8 mouse cellular contexts compared by ENCODE assay signal in genomic region chrY:1285735-1286134, GRCm38 (mm10). TPM values are rescaled to one million over a fixed set of nuclear protein-coding genes. Genes with fewer than 3 reads are reported as not detected.
DNase-seq lines count a peak whose midpoint lies in the region; ATAC-seq and TF ChIP-seq lines count a peak whose summit lies in the region.

No protein-coding gene starts in this region.

- H3K36me3 ChIP-seq in heart, adult 2 months (ENCODE audit: control insufficient read depth, insufficient read depth, low read length): no peaks in the 10 kb centered on the region; the same call in 1 of the 2 replicates
- H3K36me3 ChIP-seq in forebrain, embryonic 15.5 days: no peaks in the 10 kb centered on the region
- no peaks in the 10 kb centered on the region for H3K36me3 ChIP-seq in intestine, embryonic 16.5 days (ENCODE audit: control insufficient read depth, insufficient read depth, low read length)

- H3K4me3 ChIP-seq in heart, adult 2 months: no peak overlapping the region
- peak overlapping the region; percentile 42 for H3K4me3 ChIP-seq in forebrain, embryonic 15.5 days
- peak overlapping the region; percentile 48 for H3K4me3 ChIP-seq in intestine, embryonic 16.5 days (ENCODE audit: low read length)

- no peak overlapping the region for H3K27ac ChIP-seq in heart, adult 2 months
- no peak overlapping the region; the same call in 1 of the 2 replicates for H3K27ac ChIP-seq in forebrain, embryonic 15.5 days (replicated peaks)
- peak overlapping the region; percentile 41; the same call in 1 of the 2 replicates for H3K27ac ChIP-seq in intestine, embryonic 16.5 days (ENCODE audit: low read length)

- H3K9ac ChIP-seq in heart, adult 2 months (ENCODE audit: low read depth, low read length): peak overlapping the region; percentile 79
- peak overlapping the region; percentile 35 for H3K9ac ChIP-seq in forebrain, embryonic 15.5 days (replicated peaks)
- peak overlapping the region; percentile 51; the same call in 1 of the 2 replicates for H3K9ac ChIP-seq in intestine, embryonic 16.5 days (ENCODE audit: low read depth, low read length)

- no peak for TF ChIP-seq EP300 in heart, adult 2 months (IDR thresholded peaks at IDR 0.05; ENCODE audit: insufficient read depth, low read depth, low read length)

- TF ChIP-seq POLR2A in heart, adult 2 months (IDR thresholded peaks at IDR 0.05; ENCODE audit: insufficient read depth, low read depth, low read length): no peak

- peak overlapping the region; percentile 36 for H3K4me2 ChIP-seq in forebrain, embryonic 15.5 days (replicated peaks)
- H3K4me2 ChIP-seq in intestine, embryonic 16.5 days (ENCODE audit: low read depth, low read length): no peak overlapping the region

- intact Hi-C loops in heart, adult 2 months (cut with DNase I): no loop called here

- H3K79me2 ChIP-seq in heart, adult 2 months (replicated peaks; ENCODE audit: control insufficient read depth, insufficient read depth, low read length): no peaks in the 10 kb centered on the region

- no peaks in the 10 kb centered on the region for H3K9me3 ChIP-seq in forebrain, embryonic 15.5 days
- no peaks in the 10 kb centered on the region for H3K9me3 ChIP-seq in intestine, embryonic 16.5 days (ENCODE audit: control insufficient read depth, low read length)

- peak; percentile 13; the same call in 1 of the 2 replicates for ATAC-seq in forebrain, embryonic 15.5 days (replicated peaks)
- ATAC-seq in intestine, embryonic 16.5 days: peak; percentile 55; the same call in 1 of the 2 replicates

- DNase-seq in heart, adult 2 months: peak in 1 of 2 experiments; percentile 41
- no peak for DNase-seq in heart, postnatal 4 days
- peak; percentile 21 for DNase-seq in brain, adult 2 months (ENCODE audit: low read depth, low spot score)
- peak; percentile 11 for DNase-seq in lung, postnatal 10 days
- DNase-seq in retina, postnatal 1 day: peak; percentile 17
- no peak for DNase-seq in MN1 (ENCODE audit: low spot score)

- no peaks in the 10 kb centered on the region; the same call in 1 of the 2 replicates for H3K4me1 ChIP-seq in heart, adult 2 months (ENCODE audit: control insufficient read depth, insufficient read depth, low read length)
- H3K4me1 ChIP-seq in forebrain, embryonic 15.5 days: no peaks in the 10 kb centered on the region
- no peaks in the 10 kb centered on the region for H3K4me1 ChIP-seq in intestine, embryonic 16.5 days (ENCODE audit: control insufficient read depth, insufficient read depth, low read length)

- H3K27me3 ChIP-seq in heart, adult 2 months (ENCODE audit: control insufficient read depth, insufficient read depth, low read length): no peaks in the 10 kb centered on the region
- no peaks in the 10 kb centered on the region for H3K27me3 ChIP-seq in forebrain, embryonic 15.5 days
- H3K27me3 ChIP-seq in intestine, embryonic 16.5 days (replicated peaks; ENCODE audit: control insufficient read depth, insufficient read depth, low read length): no peaks in the 10 kb centered on the region

- no peak for TF ChIP-seq CTCF in heart, adult 2 months (IDR thresholded peaks at IDR 0.05)

- 7% methylated on average over 11 of the region's 12 CpGs for WGBS in heart, adult 2 months
- 2% methylated on average over 12 of the region's 12 CpGs for WGBS in forebrain, embryonic 15.5 days
- 12% methylated on average over 12 of the region's 12 CpGs for WGBS in intestine, embryonic 16.5 days

RNA-seq across cellular contexts. Expression of gene Ddx3y, which starts 0.7 kb away (rescaled TPM):
- 10 to 100 TPM in 1 of 2 experiments, not detected in 1; 67.3 TPM for total RNA-seq in heart, adult 2 months (2021)
- polyA plus RNA-seq in heart, adult 2 months (2012; rRNA removed): 6.5 TPM in 1 of 2 replicates, not detected in the other
- 10 to 100 TPM in 1 of 2 experiments, not detected in 1; 54.3 TPM for total RNA-seq in heart, postnatal 4 days (2021)
- polyA plus RNA-seq in forebrain, embryonic 15.5 days (2015; fragmentation: Nextera tagmentation; extraction: Ambion mirVana): 14.5 and 19.0 TPM in 2 replicates
- 11.1 and 18.3 TPM in 2 replicates for polyA plus RNA-seq in intestine, embryonic 16.5 days (2015; fragmentation: Nextera tagmentation; extraction: Ambion mirVana)

RNA-seq across cellular contexts. Expression of gene Uty, which starts 40.2 kb away (rescaled TPM):
- 10 to 100 TPM in 1 of 2 experiments, not detected in 1; 21.1 TPM for total RNA-seq in heart, adult 2 months (2021)
- polyA plus RNA-seq in heart, adult 2 months (2012; rRNA removed): 4.1 TPM in 1 of 2 replicates, not detected in the other
- total RNA-seq in heart, postnatal 4 days (2021): 10 to 100 TPM in 1 of 2 experiments, not detected in 1; 21.4 TPM
- polyA plus RNA-seq in forebrain, embryonic 15.5 days (2015; fragmentation: Nextera tagmentation; extraction: Ambion mirVana): 8.1 and 9.9 TPM in 2 replicates
- polyA plus RNA-seq in intestine, embryonic 16.5 days (2015; fragmentation: Nextera tagmentation; extraction: Ambion mirVana): 5.0 and 8.5 TPM in 2 replicates

Comparison
In these comparisons a context has a peak if more than half of its experiments do, and no peak if none do; other contexts are left out.
1. DNase-seq: peak in brain, adult 2 months (single experiment), lung, postnatal 10 days (single experiment) and retina, postnatal 1 day (single experiment); none in heart, postnatal 4 days (single experiment) and MN1 (single experiment).
2. Peak in every context shown above with its lines, with median percentiles within 50 percentile points of each other: H3K9ac ChIP-seq.